Mouse (Mus musculus): ENCODE data around the gene Hivep1.

Gene Hivep1

DNA sequence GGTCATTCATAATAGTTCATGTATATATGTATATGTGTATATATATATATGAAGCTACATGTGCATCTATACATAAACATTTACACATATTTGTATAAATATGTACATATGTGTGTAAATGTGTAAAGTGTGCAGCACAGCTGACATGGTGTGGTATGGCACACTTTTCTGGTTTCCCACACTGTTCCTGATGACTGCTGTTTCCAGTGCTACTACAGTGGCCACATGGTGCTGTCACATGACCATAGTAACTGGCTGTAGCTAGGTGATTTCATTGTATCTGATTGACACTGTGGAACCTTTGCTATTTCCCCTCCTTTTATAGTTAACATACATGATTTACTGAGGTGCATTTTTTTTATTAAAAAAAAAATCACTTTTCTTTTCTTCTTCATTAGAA is 45.3 kb downstream of the Hivep1 start:
- Histone ChIP-seq H3K9me3 (ENCODE audit: low read length) (0 out of 2 replicates have a peak, but pooled peaks cover 3% of the 10 kb centered on the region), H3K36me3 (ENCODE audit: insufficient read depth, low read length) (no peaks in the 10 kb centered on the region)
- TF ChIP-seq NANOG (IDR thresholded peaks at IDR 0.05; ENCODE audit: borderline replicate concordance, low read length) (no peak), POU5F1 (IDR thresholded peaks at IDR 0.05; ENCODE audit: borderline replicate concordance, low read length) (no peak), CTCF (conservative IDR thresholded peaks at IDR 0.05; ENCODE audit: low read length) (no peak)

GRCm38 (mm10) chr13:42098522-42098921 is 46.7 kb downstream of the Hivep1 start:
- Histone ChIP-seq H3K4me1 (replicated peaks; ENCODE audit: low read depth, low read length) (peaks cover 11% of the 10 kb centered on the region; the same call in 1 of the 2 replicates), H3K36me3 (ENCODE audit: insufficient read depth, low read length) (no peaks in the 10 kb centered on the region), H3K4me3 (replicated peaks; ENCODE audit: low read length) (no peak overlapping the region), H3K27me3 (ENCODE audit: insufficient read depth, low read length) (no peaks in the 10 kb centered on the region), H3K9me3 (ENCODE audit: low read length) (0 out of 2 replicates have a peak, but pooled peaks cover 3% of the 10 kb centered on the region)
- no peak for TF ChIP-seq NANOG (IDR thresholded peaks at IDR 0.05; ENCODE audit: borderline replicate concordance, low read length)
- TF ChIP-seq POU5F1 (IDR thresholded peaks at IDR 0.05; ENCODE audit: borderline replicate concordance, low read length) = no peak
- TF ChIP-seq CTCF (conservative IDR thresholded peaks at IDR 0.05; ENCODE audit: low read length) = peak; percentile 57

More for the DNA sequence above, 45.3 kb downstream of the Hivep1 start:
- Histone ChIP-seq H3K4me1 (replicated peaks; ENCODE audit: low read depth, low read length) (peaks cover 11% of the 10 kb centered on the region; the same call in 1 of the 2 replicates), H3K4me3 (replicated peaks; ENCODE audit: low read length) (no peak overlapping the region), H3K27me3 (ENCODE audit: insufficient read depth, low read length) (no peaks in the 10 kb centered on the region)

DNA sequence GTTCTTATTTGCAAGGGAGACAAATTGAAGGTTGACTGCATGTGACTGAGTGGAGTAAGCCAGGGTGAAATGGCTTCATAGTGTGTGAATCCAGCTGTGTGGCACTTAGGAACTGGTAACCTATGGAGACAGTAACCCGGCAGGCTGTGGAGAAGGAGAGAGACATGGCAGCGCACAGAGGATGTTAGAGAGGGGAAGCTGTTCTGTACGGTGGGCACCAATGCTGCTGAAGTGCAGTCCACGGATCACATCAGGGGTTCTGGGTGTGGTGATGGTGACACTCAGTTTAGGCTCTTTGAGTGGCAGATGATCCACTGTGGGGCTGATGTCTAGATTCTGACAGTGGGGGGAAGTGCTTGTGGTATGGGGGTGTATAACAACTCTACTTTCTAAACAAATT is 47.7 kb downstream of the Hivep1 start:
- Histone ChIP-seq H3K9me3 (ENCODE audit: low read length) (0 out of 2 replicates have a peak, but pooled peaks cover 3% of the 10 kb centered on the region), H3K27me3 (ENCODE audit: insufficient read depth, low read length) (no peaks in the 10 kb centered on the region), H3K4me1 (replicated peaks; ENCODE audit: low read depth, low read length) (peaks cover 11% of the 10 kb centered on the region; the same call in 1 of the 2 replicates), H3K4me3 (replicated peaks; ENCODE audit: low read length) (no peak overlapping the region), H3K36me3 (ENCODE audit: insufficient read depth, low read length) (no peaks in the 10 kb centered on the region)
- no peak for TF ChIP-seq CTCF (conservative IDR thresholded peaks at IDR 0.05; ENCODE audit: low read length)
- no peak for TF ChIP-seq POU5F1 (IDR thresholded peaks at IDR 0.05; ENCODE audit: borderline replicate concordance, low read length)
- no peak for TF ChIP-seq NANOG (IDR thresholded peaks at IDR 0.05; ENCODE audit: borderline replicate concordance, low read length)

GRCm38 (mm10) chr13:42101440-42102190 is 49.8 kb downstream of the Hivep1 start:
- Histone ChIP-seq H3K9me3 (ENCODE audit: low read length) (0 out of 2 replicates have a peak, but pooled peaks cover 3% of the 10 kb centered on the region), H3K27me3 (ENCODE audit: insufficient read depth, low read length) (no peaks in the 10 kb centered on the region), H3K36me3 (ENCODE audit: insufficient read depth, low read length) (no peaks in the 10 kb centered on the region), H3K4me3 (replicated peaks; ENCODE audit: low read length) (no peak overlapping the region), H3K4me1 (replicated peaks; ENCODE audit: low read depth, low read length) (peaks cover 4% of the 10 kb centered on the region; the same call in 1 of the 2 replicates)
- TF ChIP-seq POU5F1 (IDR thresholded peaks at IDR 0.05; ENCODE audit: borderline replicate concordance, low read length) (no peak), CTCF (conservative IDR thresholded peaks at IDR 0.05; ENCODE audit: low read length) (no peak), NANOG (IDR thresholded peaks at IDR 0.05; ENCODE audit: borderline replicate concordance, low read length) (no peak)

GRCm38 (mm10) chr13:42102980-42103379 is 51.2 kb downstream of the Hivep1 start:
- Histone ChIP-seq H3K4me1 (replicated peaks; ENCODE audit: low read depth, low read length) (peaks cover 4% of the 10 kb centered on the region; the same call in 1 of the 2 replicates), H3K27me3 (ENCODE audit: insufficient read depth, low read length) (no peaks in the 10 kb centered on the region), H3K4me3 (replicated peaks; ENCODE audit: low read length) (no peak overlapping the region), H3K9me3 (ENCODE audit: low read length) (0 out of 2 replicates have a peak, but pooled peaks cover 3% of the 10 kb centered on the region), H3K36me3 (ENCODE audit: insufficient read depth, low read length) (no peaks in the 10 kb centered on the region)
- no peak for TF ChIP-seq NANOG (IDR thresholded peaks at IDR 0.05; ENCODE audit: borderline replicate concordance, low read length)
- no peak for TF ChIP-seq POU5F1 (IDR thresholded peaks at IDR 0.05; ENCODE audit: borderline replicate concordance, low read length)
- no peak for TF ChIP-seq CTCF (conservative IDR thresholded peaks at IDR 0.05; ENCODE audit: low read length)

GRCm38 (mm10) chr13:42103486-42104166 is 51.8 kb downstream of the Hivep1 start:
- TF ChIP-seq POU5F1 (IDR thresholded peaks at IDR 0.05; ENCODE audit: borderline replicate concordance, low read length) (no peak), CTCF (conservative IDR thresholded peaks at IDR 0.05; ENCODE audit: low read length) (no peak), NANOG (IDR thresholded peaks at IDR 0.05; ENCODE audit: borderline replicate concordance, low read length) (no peak)
- H3K9me3 ChIP-seq (ENCODE audit: low read length) = no peaks in the 10 kb centered on the region
- no peak overlapping the region for H3K4me3 ChIP-seq (replicated peaks; ENCODE audit: low read length)
- no peaks in the 10 kb centered on the region for H3K36me3 ChIP-seq (ENCODE audit: insufficient read depth, low read length)
- no peaks in the 10 kb centered on the region for H3K27me3 ChIP-seq (ENCODE audit: insufficient read depth, low read length)
- H3K4me1 ChIP-seq (replicated peaks; ENCODE audit: low read depth, low read length) = peaks cover 4% of the 10 kb centered on the region; the same call in 1 of the 2 replicates

DNA sequence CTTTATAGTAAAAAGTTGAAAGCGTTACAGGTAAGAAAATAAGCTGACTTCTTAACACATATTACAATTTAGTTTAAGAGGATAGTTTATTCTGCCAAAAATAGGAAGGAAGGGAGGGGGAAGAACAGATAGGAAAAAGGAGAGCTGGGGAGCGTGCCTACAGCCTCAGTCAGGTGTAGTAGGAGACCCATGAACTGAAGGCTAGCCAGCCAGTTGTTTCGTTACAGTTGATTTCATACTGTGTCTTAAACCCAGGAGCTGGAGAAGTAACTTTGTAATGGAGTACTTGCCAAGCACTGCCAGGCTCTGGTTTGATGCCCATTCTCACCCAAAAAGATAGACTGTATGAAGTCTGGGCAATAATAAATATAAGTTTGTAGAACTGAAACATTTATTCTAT is 52.5 kb downstream of the Hivep1 start:
- H3K4me1 ChIP-seq (replicated peaks; ENCODE audit: low read depth, low read length) = peaks cover 4% of the 10 kb centered on the region; the same call in 1 of the 2 replicates
- no peak overlapping the region for H3K4me3 ChIP-seq (replicated peaks; ENCODE audit: low read length)
- no peaks in the 10 kb centered on the region for H3K36me3 ChIP-seq (ENCODE audit: insufficient read depth, low read length)
- H3K27me3 ChIP-seq (ENCODE audit: insufficient read depth, low read length) = no peaks in the 10 kb centered on the region
- TF ChIP-seq CTCF (conservative IDR thresholded peaks at IDR 0.05; ENCODE audit: low read length) (no peak), POU5F1 (IDR thresholded peaks at IDR 0.05; ENCODE audit: borderline replicate concordance, low read length) (no peak), NANOG (IDR thresholded peaks at IDR 0.05; ENCODE audit: borderline replicate concordance, low read length) (no peak)
- H3K9me3 ChIP-seq (ENCODE audit: low read length) = no peaks in the 10 kb centered on the region

DNA sequence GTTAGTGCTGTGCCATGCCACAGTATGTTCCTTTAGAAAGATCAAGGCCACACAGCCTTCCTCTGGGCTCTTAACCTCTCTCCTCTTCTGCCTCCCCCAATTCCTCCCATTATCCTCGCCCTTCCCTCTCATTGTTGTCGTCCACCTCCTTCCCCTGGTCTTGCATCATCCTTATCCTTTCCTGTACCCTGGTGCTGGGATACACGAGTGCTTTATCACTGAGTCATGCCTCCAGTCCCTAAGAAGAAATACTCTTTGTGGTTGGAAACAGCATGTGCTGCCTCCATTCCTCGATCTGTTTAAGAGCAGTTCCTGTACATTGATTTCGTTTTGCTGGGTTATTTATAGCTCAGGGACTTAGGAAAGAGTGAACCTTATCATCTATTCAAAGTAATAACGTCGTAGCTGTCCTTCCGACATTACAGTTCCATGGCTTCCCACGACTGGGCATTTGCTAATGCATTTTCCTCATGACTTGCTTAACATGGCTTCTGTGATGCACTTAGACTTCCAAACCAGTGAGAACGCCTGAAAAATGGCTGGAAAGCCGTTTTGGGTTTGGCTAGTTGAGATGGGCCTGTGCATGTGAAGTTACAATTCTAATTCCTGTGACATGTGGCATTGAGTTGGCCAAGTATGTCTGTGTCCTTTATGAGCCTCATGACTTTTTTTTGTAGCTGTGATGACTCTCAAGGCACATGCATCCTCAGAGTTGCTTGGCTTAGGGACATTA is 56.8 kb downstream of the Hivep1 start:
- no peaks in the 10 kb centered on the region for H3K4me1 ChIP-seq (replicated peaks; ENCODE audit: low read depth, low read length)
- no peaks in the 10 kb centered on the region for H3K36me3 ChIP-seq (ENCODE audit: insufficient read depth, low read length)
- no peak for TF ChIP-seq NANOG (IDR thresholded peaks at IDR 0.05; ENCODE audit: borderline replicate concordance, low read length)
- TF ChIP-seq POU5F1 (IDR thresholded peaks at IDR 0.05; ENCODE audit: borderline replicate concordance, low read length) = no peak
- TF ChIP-seq CTCF (conservative IDR thresholded peaks at IDR 0.05; ENCODE audit: low read length) = no peak
- H3K9me3 ChIP-seq (ENCODE audit: low read length) = no peaks in the 10 kb centered on the region
- H3K4me3 ChIP-seq (replicated peaks; ENCODE audit: low read length) = no peak overlapping the region
- H3K27me3 ChIP-seq (ENCODE audit: insufficient read depth, low read length) = no peaks in the 10 kb centered on the region

All from E14TG2a.4 (cell line).